Mouse (Mus musculus) brain, embryonic 14.5 days (tissue): ENCODE measurements around the gene 4933411K16Rik. TPM values are rescaled to one million over a fixed set of nuclear protein-coding genes. Genes with fewer than 3 reads are reported as not detected.
A peak's percentile ranks its signal among the peaks of the same experiment; 100 is the strongest.

Experiments
- DNase-seq: peaks from one replicate; pipeline ENCODE4 v3.0.0-alpha.2; 2011; ENCODE audit warnings: low read depth
- CTCF ChIP-seq: fragments of 200-500 bp; IDR thresholded peaks from 2 replicates; pipeline ENCODE4 v1.5.1; 2012; ENCODE audit warnings: inconsistent platforms, mild to moderate bottlenecking, moderate library complexity, borderline replicate concordance; ENCODE audit not compliant: insufficient read depth, insufficient read length; ENCODE audit errors: extremely low read depth
- POLR2A ChIP-seq: fragments of 200-500 bp; IDR thresholded peaks from 2 replicates; pipeline ENCODE4 v1.6.1; 2012; ENCODE audit warnings: mild to moderate bottlenecking, inconsistent platforms, borderline replicate concordance; ENCODE audit not compliant: poor library complexity, insufficient read depth, insufficient read length, severe bottlenecking; ENCODE audit errors: extremely low read depth
- polyA plus RNA-seq: library from polyadenylated mRNA; depleted of rRNA; stranded (reverse); fragments of >200 nt; gene quantifications from 2 replicates; pipeline ENCODE4 v1.2.3, GENCODE M21; 2012

Gene 4933411K16Rik
- polyA plus RNA-seq, 1 experiment = 0.29 TPM

DNA sequence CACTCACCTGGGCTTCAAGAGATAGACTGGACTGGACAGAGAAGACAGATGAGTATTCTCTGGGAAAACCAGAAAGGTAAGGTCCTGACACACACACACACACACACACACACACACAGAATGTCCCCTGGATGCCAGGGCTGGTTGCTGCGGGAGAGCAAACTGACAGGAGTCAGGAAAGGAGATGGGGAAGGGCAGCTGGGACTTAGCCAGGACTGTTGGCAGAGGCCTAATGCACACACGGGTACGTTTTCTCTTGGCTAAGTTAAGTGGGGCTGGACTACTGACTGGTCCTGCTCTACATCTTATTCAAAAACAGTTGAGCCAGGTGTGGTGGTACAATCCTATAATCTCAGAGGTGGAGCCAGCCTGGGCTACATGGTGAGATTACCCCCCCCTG is 15.7 kb upstream of the 4933411K16Rik start:
- no peak for TF ChIP-seq POLR2A
- no peak for TF ChIP-seq CTCF
- DNase-seq = no peak

DNA sequence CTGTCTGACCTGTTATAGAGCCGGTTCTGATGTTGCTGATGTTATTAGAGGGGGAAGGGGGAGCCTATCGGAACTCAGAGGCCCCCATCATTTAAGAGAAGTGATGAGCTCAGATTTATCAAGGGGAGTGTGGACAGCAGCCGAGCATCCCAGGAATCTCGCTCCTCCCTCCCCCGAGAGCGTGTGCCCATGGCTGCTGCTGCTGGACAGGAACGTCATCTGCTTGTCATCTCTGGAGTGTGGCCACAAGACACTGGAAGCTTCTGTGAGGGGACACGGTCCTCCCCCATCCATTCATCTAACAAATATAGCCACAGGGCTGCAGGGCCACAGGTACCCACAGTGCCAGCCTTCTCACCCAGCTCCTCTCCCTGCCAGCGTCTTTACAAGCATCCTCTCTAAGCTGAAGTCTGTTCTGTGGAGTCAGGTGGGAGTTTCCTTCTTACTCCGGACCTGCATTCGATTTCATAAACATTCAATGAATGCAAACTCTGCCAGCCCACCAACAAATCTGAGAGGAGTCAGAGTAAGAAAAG is 14.8 kb upstream of the 4933411K16Rik start:
- no peak for DNase-seq
- TF ChIP-seq CTCF (no peak), POLR2A (no peak)

DNA sequence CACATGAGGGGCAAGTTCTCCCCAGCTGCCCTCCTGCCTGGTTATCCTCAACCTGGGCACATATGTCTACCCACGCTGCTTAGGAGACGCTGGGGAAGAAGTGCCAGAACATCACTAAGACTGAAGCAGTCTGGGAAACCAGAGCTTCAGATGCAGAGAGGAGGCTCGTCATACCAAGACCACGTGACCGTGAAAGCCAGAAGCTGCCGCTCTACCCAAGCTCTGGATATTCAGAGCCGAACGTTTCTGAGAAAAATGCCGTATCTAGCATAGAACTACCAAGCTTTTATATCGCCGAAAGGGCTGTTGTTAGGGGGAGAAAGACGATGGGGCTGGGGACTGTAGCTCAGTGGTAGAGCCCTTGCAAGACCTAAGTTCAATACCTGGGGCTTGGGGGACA is 13.7 kb upstream of the 4933411K16Rik start:
- DNase-seq = no peak
- no peak for TF ChIP-seq CTCF
- TF ChIP-seq POLR2A = no peak

DNA sequence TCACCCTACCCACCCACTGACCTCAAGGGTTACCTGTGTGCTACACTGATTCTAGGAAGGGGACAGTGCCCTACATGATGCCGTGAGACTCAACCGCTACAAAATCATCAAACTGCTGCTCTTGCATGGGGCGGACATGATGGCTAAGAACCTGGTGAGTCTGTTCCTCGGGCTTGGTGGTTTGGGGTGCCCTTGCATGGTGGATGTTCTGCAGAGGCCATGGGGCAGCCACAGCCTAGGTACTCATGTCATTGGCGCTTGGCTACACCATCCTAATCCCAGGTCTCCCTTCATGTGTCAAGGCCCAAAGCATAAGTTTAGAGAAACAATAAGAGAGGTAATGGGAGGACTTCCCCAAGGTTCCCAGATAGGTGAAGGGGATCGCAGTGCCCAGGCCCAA is 8.1 kb upstream of the 4933411K16Rik start:
- DNase-seq = no peak
- TF ChIP-seq CTCF (no peak), POLR2A (no peak)

DNA sequence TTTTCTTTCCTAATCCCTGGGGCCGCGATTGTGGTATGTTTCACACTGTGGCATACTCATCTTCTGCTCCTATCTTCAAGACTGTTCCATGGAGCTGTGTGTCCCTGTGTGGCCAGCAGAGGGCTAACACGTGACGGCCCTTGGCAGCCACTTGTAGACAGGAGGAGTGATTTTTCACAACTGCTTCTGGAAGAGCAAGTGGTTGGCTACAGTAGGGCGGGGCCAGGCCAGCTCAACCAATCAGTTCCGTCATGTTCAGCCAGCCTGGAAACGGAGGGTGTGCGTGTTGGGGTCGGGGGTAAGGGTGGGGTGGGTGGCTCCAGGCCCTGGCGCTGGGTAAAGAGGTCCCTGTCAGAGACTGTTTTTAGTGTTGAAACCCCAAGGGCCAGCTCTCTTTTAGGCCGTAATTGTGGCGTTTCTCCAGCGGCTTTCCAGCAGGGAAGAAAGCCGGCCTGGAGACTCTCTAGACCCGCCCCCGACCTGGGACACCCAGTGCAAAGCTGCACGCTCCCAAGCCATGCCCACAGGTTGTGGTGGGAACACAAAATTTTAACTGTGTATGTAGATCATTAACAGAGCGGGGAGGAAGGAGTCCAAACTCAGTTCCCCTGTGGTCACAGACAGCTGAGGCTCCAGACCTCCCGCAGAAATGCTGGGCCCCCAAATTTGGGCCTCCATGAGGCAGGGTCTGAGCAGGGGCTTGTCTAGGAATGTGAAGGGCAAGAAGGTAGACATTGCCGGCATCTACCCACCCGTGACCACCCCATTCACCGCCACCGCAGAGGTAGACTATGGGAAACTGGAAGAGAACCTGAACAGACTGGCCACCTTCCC is 6.6 kb upstream of the 4933411K16Rik start, which contains the start of gene Hoga1:
Hoga1 (plus strand) TSS at position 342 of the 834 bp plus-strand sequence.
- TF ChIP-seq CTCF (peak; percentile 77), POLR2A (no peak)
- peak; percentile 87 for DNase-seq

DNA sequence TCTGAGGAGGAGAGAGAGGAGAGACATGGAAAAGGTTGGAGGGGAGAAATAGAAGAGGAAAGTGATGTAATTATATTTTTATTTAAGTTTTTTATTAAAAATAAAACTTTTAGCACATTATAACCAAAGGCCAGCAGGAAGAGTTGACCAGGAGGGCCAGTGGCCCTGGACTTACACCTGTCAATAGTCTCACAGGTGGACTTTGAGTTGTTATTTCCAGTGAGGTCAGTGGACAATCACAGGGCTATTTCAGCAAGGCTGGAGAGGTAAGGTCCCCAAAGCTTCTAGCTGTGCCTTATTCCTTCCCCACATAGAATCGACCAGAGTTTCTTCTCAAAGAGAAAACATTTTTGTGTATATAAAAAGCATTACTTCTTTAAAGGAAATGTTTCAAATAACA is 1.8 kb upstream of the 4933411K16Rik start:
- TF ChIP-seq CTCF (no peak), POLR2A (no peak)
- DNase-seq = no peak

DNA sequence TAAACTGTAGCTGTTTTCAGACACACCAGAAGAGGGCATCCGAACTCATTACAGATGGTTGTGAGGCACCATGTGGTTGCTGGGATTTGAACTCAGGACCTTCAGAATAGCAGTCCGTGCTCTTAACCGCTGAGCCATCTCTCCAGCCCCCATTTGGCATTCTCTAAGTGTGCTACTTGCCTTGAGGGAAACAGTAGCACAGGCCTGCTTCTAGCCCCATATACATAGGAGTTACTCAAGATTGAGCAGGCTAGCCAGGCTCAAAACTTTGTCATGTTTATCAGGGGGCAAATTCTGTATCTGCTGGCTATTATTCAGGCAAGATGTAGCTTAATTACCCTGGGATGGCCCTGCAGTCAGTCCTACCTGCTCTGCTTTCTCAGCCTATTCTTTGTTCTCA is 697 bp upstream of the 4933411K16Rik start:
- no peak for TF ChIP-seq CTCF
- no peak for DNase-seq

DNA sequence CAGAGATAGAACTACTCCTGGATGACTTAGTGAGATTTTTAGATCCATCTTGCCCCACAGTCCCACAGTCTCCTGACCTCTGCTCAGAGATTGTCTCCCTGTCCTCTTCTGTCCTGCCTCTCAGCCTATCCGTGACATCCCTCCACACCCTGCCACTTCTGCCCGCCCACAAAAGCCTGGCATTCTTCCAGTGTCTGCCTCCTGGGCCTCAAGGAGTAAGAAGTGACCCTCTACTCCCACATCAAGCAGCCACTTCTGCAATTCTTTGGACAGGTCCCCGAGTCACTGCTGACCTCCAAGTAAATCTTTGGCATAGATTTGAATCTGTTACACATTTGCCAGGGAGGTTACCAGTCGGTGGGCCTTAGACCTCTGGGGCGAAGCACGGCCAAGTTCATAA is 2.2 kb downstream of the 4933411K16Rik start:
- TF ChIP-seq POLR2A (no peak), CTCF (no peak)
- no peak for DNase-seq

DNA sequence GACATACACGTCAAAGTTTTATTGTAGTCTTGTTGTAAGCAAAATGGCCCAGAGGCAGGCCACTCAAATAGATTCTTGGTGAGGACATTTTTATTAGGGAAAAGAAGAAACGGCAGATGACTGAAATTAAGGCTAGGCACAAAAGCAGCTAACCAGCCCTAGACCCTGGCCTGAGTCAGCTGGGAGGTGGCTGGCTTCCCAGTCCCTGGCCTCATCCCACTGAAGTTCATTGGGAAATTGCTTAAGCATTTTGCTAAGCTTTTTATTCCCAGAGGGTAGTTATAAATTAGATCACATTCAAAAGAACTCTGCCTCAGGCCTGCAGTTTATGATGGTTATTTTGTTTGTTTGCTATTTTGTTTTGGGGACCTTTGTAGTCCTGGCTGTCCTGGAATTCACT is 3.8 kb downstream of the 4933411K16Rik start:
- no peak for DNase-seq
- TF ChIP-seq POLR2A (no peak), CTCF (no peak)

DNA sequence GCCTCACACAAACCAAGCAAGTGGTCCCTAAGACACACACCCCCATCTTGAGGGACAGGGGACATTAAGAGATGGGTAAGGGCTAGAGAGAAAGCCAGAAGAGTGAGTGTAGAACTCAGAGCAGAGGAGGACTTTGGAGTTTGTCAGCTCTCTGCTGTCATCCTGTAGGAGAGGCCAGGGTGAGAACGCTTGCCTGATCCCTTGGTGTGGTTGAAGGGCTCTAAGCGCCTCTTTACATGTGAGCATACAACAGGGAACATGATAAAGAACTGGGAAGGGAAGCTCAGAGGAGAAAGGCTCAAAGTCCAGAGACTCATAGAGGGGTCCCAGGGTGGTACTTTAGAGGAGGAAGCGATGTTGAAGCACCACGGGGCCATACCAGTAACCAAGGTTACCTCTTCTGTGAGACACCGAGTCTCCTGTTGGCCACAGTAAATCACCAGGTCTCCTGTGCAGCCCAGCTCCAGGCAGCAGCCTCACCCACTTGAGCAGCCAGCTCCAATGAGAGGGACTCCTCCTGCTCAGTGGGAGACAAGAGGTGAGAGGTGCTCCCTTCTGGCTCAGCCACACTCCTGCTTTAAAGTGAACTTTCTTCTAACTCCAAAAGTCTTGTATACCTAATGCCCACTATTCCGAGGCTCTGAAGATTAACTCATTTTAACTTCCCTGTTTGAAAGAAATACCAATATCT is 4.8 kb downstream of the 4933411K16Rik start:
- TF ChIP-seq CTCF = no peak
- no peak for DNase-seq

DNA sequence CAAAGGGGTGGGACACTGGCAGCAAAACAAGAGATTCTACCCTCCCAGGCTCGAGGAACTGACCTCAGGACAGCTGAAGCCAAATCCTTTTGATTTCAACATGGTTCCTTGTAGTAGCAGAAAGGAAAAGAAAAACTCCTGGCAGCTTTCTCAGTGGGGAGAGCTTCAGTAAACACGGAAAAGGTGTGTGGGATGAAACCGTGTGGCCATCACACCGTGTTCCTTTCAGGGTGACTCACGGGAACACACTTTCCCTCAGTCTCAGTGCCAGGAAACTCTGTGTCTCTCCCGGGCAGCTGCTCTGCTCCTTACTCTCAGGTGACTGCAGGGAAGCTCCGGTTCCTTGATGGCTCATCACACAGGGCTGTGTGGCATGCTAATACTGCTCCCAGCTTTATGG is 6.4 kb downstream of the 4933411K16Rik start:
- DNase-seq = no peak

DNA sequence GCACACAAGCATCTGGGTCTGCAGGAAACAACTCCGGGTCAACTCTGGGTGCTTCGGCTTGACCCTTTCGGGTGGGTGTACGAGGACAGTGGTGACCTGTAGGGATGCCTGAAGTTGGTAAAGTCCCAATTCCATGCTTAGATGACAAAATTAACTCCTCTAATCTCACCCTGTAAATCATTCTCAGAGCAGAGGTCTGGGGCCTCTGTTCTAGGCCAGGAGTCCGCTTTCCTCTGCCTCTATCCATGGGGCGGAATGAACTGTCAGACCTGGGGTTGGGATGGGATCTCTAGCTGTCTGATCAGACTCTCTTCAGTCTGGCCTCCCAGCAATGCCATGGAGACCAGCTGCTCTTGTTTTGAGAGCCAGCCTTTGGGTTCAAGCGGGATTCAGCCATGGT is 9.4 kb downstream of the 4933411K16Rik start:
- DNase-seq = no peak
- TF ChIP-seq CTCF (no peak), POLR2A (no peak)

More for the DNA sequence above, 6.4 kb downstream of the 4933411K16Rik start:
- no peak for TF ChIP-seq CTCF
- no peak for TF ChIP-seq POLR2A
